Mouse (Mus musculus) spleen, adult 2 months (tissue): ENCODE results near the gene Abca1.

Experiments used
- CTCF ChIP-seq: fragments of 200-500 bp; IDR thresholded peaks from 2 replicates; pipeline ENCODE4 v1.5.1; 2011; ENCODE audit warnings: mild to moderate bottlenecking, inconsistent platforms; ENCODE audit not compliant: insufficient read depth, insufficient read length, insufficient replicate concordance; ENCODE audit errors: extremely low read depth
- POLR2A ChIP-seq: fragments of 200-500 bp; IDR thresholded peaks from 2 replicates; pipeline ENCODE4 v1.6.1; 2011; ENCODE audit warnings: low read depth, low read length, inconsistent platforms

DNA sequence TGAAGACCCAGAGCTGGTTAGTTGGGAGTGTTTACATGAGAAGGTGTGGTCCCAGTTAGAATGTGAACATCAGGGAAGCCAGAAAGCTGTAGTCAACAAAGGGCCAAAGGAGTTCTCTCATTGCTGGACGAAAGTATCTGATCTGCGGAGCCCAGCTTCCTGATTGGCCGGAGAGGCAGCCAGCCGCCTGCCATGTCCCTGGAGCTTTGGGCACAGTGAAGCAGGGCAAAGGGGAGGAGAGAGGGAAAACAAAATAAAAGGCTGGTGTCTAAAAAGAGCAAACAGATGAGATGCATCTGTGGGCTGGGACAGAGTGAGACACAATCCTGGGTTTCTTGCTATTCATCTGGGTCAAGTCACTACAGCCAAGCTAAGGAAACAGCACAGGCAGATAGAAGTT, 44.3 kb downstream of the Abca1 start:
- TF ChIP-seq POLR2A: no peak
- no peak for TF ChIP-seq CTCF
